Mouse (Mus musculus) forebrain, embryonic 16.5 days (tissue): ENCODE data around the gene Gpr4. TPM values are rescaled to one million over a fixed set of nuclear protein-coding genes. Genes with fewer than 3 reads are reported as not detected.

Experiments
- ATAC-seq: fragments of 200-750 bp; cut with Nextera tagmentation; 2 replicates; pipeline ENCODE4 v1.8.0; 2017; ENCODE audit warnings: mild to moderate bottlenecking, moderate library complexity
- H3K27ac ChIP-seq: fragments of 300-500 bp; sonication (generic); 2 replicates; pipeline ENCODE4 v1.5.1; 2014; ENCODE audit warnings: low read length, control low read depth
- H3K27me3 ChIP-seq: fragments of 300-500 bp; sonication (generic); replicated peaks from 2 replicates; pipeline ENCODE4 v1.6.1; 2014; ENCODE audit warnings: low read length; ENCODE audit not compliant: control insufficient read depth, insufficient read depth
- H3K36me3 ChIP-seq: fragments of 300-500 bp; sonication (generic); 2 replicates; pipeline ENCODE4 v1.6.1; 2014; ENCODE audit not compliant: control insufficient read depth, insufficient read depth
- H3K4me1 ChIP-seq: fragments of 300-500 bp; sonication (generic); replicated peaks from 2 replicates; pipeline ENCODE4 v1.6.1; 2014; ENCODE audit warnings: low read length; ENCODE audit not compliant: control insufficient read depth, insufficient read depth
- H3K4me2 ChIP-seq: fragments of 300-500 bp; sonication (generic); 2 replicates; pipeline ENCODE4 v1.6.1; 2014; ENCODE audit warnings: mild to moderate bottlenecking, low read length, control low read depth
- H3K4me3 ChIP-seq: fragments of 300-500 bp; sonication (generic); replicated peaks from 2 replicates; pipeline ENCODE4 v1.5.1; 2014; ENCODE audit warnings: mild to moderate bottlenecking, low read length, control low read depth
- H3K9ac ChIP-seq: fragments of 300-500 bp; sonication (generic); replicated peaks from 2 replicates; pipeline ENCODE4 v1.6.1; 2014; ENCODE audit warnings: low read depth, low read length, control low read depth
- H3K9me3 ChIP-seq: fragments of 300-500 bp; sonication (generic); 2 replicates; pipeline ENCODE4 v1.6.1; 2016; ENCODE audit warnings: low read length; ENCODE audit not compliant: control insufficient read depth
- WGBS: fragments of 180-500 bp; shearing (Covaris S2); extraction: QIAGEN DNeasy Blood & Tissue Kit; methylation state at CpG from one replicate; pipeline ENCODE4 v1.1.7; 2014; 5-methylcytosine and 5-hydroxymethylcytosine counted together
- polyA plus RNA-seq: library from polyadenylated mRNA; unstranded; fragments of >200 nt; fragmentation: Nextera tagmentation; extraction: Ambion mirVana; gene quantifications from 2 replicates; pipeline ENCODE4 v1.2.1, GENCODE M21; 2015

Gene Gpr4
- polyA plus RNA-seq, 1 experiment from 2014 or later: 2.5 TPM

DNA sequence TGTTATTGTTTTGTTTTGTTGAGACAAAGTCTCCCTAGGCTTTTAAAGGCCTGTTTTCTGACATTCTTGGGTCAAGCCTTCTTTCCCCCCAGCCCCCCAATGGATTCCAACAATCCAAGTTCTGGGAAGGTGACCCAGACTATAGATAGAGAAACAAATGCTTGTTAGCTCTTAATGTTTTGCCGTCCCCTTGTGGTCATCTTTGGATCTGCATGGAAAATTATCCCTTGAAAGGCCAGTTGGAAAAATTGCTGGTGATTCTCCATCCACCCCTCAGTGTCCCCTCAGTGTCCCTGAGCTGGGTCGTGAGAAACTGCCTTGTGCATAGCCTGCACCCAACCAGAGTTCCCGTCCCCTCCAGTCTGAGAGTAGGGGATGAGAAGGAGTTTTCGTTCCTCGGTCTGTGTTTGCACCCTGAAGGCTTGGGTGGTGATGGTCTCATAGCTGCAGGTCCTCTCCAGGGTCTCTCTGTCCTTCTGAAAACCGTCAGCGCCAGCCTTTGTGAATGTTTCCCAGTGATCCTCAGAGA is 3.3 kb upstream of the Gpr4 start:
- ATAC-seq: no peak
- Histone ChIP-seq H3K27me3 (no peaks in the 10 kb centered on the region), H3K27ac (no peak overlapping the region), H3K4me3 (no peak overlapping the region), H3K9me3 (no peaks in the 10 kb centered on the region), H3K4me2 (no peak overlapping the region), H3K9ac (no peak overlapping the region), H3K4me1 (peaks cover 8% of the 10 kb centered on the region), H3K36me3 (peaks cover 8% of the 10 kb centered on the region)
- WGBS: 52% methylated on average over 7 of the region's 7 CpGs

DNA sequence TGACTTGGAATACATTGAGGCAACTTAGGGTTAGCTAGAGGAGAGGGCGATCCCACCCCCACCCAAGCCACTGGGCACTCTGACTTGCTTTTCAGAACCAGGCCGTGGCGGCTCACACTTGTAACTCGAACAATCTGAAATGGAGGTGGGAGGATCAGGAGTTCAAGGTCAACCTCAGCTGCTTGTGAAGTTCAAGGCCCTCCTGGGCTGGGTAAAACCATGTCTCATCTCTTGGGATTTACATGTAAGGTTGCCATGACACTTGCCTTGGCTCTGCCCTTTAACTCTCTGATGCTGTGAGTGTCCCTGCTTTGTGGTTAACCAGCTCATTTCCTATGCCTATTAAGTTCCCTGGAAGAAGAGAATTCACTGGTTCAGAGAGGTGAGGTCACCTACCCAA is 2.8 kb upstream of the Gpr4 start:
- H3K4me1 ChIP-seq: peaks cover 8% of the 10 kb centered on the region
- 83% methylated on average over 4 of the region's 4 CpGs for WGBS
- no peak overlapping the region for H3K4me2 ChIP-seq

DNA sequence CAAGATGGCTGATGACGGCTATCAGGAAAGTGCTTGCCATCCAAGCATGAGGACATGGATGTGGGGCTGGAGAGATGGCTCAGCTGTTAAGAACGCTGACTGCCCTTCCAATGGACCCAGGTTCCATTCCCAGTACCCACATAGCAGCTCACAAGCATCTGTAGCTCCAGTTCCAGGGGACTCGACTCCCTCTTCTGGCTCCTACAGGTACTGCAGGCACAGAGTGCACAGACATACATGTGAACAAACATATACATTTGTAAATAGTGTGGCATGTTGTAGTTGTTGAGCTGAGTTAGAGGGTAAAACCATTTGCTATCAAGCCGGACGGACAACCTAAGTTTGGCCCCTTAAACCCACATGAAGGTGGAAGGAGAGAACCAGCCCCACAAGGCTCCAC is 2.3 kb upstream of the Gpr4 start:
- H3K27me3 ChIP-seq: no peaks in the 10 kb centered on the region
- H3K4me1 ChIP-seq: peaks cover 8% of the 10 kb centered on the region
- no peak overlapping the region for H3K4me3 ChIP-seq
- no peak overlapping the region for H3K4me2 ChIP-seq
- no peak overlapping the region for H3K27ac ChIP-seq
- H3K9ac ChIP-seq: no peak overlapping the region
- peaks cover 4% of the 10 kb centered on the region; the same call in 1 of the 2 replicates for H3K36me3 ChIP-seq
- 94% methylated on average over 5 of the region's 5 CpGs for WGBS
- ATAC-seq: no peak
- H3K9me3 ChIP-seq: no peaks in the 10 kb centered on the region

More for the DNA sequence above, 2.8 kb upstream of the Gpr4 start:
- Histone ChIP-seq H3K9me3 (no peaks in the 10 kb centered on the region), H3K27me3 (no peaks in the 10 kb centered on the region), H3K27ac (no peak overlapping the region), H3K9ac (no peak overlapping the region), H3K36me3 (peaks cover 4% of the 10 kb centered on the region), H3K4me3 (no peak overlapping the region)
- ATAC-seq: no peak

DNA sequence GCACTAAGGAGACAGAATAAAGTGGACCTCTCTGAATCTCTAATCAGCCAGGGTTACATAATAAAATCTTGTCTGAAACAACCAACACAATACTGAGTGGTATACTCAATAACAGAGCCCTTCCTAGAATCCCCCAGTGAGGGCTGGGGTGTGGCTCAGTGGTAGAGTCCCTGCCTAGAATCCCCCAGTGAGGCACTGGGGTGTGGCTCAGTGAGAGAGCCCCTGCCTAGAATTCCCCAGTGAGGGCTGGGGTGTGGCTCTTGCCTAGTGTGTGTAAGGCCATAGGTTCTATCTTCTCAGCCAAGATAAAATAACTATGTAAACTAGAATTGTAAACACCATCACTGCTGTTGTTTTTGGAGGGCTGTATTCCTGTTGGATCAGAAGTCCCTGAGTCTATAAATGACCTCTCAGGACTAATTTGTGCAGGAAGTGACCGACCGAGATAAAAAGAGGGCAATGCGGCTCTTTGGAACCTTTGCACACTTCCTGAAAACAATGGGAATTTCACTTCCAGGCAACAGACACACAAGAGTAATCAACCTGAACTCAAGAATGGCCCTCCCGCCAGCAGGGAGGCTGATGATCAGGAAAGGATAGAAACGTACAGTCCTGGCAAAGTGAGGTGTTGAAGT is 1.2 kb upstream of the Gpr4 start:
- H3K9ac ChIP-seq: no peak overlapping the region
- ATAC-seq: no peak
- H3K4me2 ChIP-seq: no peak overlapping the region
- no peaks in the 10 kb centered on the region for H3K36me3 ChIP-seq
- H3K27me3 ChIP-seq: no peaks in the 10 kb centered on the region
- 63% methylated on average over 5 of the region's 5 CpGs for WGBS
- H3K4me3 ChIP-seq: no peak overlapping the region
- no peaks in the 10 kb centered on the region for H3K9me3 ChIP-seq
- peaks cover 10% of the 10 kb centered on the region for H3K4me1 ChIP-seq
- H3K27ac ChIP-seq: no peak overlapping the region

DNA sequence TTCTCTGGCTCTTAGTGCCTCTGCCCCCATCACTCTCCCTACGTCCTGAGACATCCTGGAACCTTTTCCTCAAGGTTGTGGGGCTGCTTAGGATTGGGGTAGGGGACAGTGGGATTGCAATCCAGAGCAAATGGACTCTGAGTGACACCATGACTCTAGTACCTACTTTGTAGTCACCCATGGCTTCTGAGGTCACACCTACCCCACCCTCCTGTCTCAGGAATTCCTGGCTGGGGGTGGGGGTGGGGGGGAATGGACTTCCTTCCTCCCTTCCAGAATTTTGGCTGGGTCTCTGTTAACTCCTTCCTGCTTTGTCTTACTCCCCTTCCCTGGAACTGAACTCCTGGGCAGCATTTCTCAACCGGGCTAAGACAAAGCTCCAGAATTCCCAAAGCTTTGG is 1.0 kb downstream of the Gpr4 start:
- WGBS: 61% methylated on average over 2 of the region's 2 CpGs
- no peak overlapping the region for H3K9ac ChIP-seq
- H3K4me3 ChIP-seq: no peak overlapping the region
- H3K4me2 ChIP-seq: no peak overlapping the region
- H3K4me1 ChIP-seq: peaks cover 10% of the 10 kb centered on the region
- no peaks in the 10 kb centered on the region for H3K27me3 ChIP-seq
- no peaks in the 10 kb centered on the region for H3K9me3 ChIP-seq
- H3K36me3 ChIP-seq: no peaks in the 10 kb centered on the region
- no peak for ATAC-seq
- H3K27ac ChIP-seq: no peak overlapping the region

DNA sequence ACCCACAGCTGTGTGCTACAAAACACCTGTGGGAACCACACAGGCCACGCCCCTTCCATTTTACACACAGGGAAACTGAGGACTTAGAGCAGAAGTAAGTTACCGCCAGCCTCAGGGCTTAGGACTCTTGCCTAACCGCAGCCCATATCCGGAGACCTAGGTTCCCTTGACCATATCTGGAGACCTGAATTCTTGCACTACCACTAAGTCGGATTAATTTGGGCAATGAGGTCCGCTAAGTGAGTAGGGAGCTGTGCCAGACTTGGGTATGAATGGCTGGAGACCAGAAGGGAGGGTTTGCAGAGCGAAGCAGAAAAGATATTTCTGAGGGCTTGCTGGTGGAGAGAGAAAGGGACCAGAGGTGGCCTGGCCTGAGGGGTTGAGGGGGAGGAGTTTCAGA is 2.0 kb downstream of the Gpr4 start:
- 63% methylated on average over 7 of the region's 7 CpGs for WGBS
- Histone ChIP-seq H3K27me3 (no peaks in the 10 kb centered on the region), H3K4me2 (no peak overlapping the region), H3K27ac (no peak overlapping the region), H3K9ac (no peak overlapping the region), H3K9me3 (no peaks in the 10 kb centered on the region), H3K4me3 (no peak overlapping the region), H3K4me1 (peaks cover 10% of the 10 kb centered on the region), H3K36me3 (no peaks in the 10 kb centered on the region)
- no peak for ATAC-seq

DNA sequence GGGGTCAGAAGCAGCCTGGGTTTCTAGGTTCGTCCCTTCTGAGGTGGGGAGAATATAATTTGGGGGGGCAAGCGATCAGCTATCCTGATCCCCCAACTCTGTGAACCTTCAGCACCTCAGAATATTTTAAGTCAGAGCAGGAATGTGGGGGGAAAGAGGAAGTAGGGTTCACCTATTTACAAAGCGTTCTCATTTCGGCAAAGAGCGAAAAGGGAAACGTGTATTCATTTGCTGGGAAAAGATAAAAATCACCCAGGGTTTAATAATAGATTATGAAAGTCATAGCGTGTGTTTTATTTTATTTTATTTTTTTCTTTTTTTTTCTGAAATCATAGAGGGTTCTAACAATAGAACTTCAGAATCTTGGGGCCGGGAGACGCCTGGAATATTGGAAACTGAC is 2.6 kb downstream of the Gpr4 start:
- 73% methylated on average over 9 of the region's 9 CpGs for WGBS
- Histone ChIP-seq H3K27ac (no peak overlapping the region), H3K27me3 (no peaks in the 10 kb centered on the region), H3K9me3 (no peaks in the 10 kb centered on the region), H3K4me3 (no peak overlapping the region), H3K4me2 (no peak overlapping the region), H3K9ac (no peak overlapping the region), H3K36me3 (no peaks in the 10 kb centered on the region), H3K4me1 (peaks cover 10% of the 10 kb centered on the region)
- ATAC-seq: no peak

DNA sequence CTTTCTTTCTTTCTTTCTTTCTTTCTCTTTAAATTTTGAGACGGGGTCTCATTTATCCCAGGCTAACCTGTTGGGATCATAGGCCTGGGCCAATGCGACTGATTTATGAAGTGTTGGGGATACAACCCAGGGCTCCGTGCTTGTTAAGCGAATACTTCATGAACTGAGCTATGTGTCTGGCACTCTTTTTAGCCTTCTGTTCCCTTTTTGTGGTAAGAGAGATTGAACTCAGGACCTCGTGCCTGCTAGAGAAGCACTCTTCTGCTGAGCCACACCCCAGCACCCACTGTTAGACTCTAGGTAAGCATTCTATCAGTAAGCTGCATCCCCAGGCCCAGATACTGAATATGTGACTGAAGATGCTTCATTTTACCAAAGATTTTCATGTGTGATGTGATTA is 5.2 kb downstream of the Gpr4 start:
- Histone ChIP-seq H3K27ac (no peak overlapping the region), H3K4me1 (peaks cover 4% of the 10 kb centered on the region), H3K4me3 (no peak overlapping the region), H3K4me2 (no peak overlapping the region), H3K9me3 (no peaks in the 10 kb centered on the region), H3K9ac (no peak overlapping the region), H3K36me3 (no peaks in the 10 kb centered on the region), H3K27me3 (no peaks in the 10 kb centered on the region)
- 74% methylated on average over 5 of the region's 5 CpGs for WGBS
- no peak for ATAC-seq

DNA sequence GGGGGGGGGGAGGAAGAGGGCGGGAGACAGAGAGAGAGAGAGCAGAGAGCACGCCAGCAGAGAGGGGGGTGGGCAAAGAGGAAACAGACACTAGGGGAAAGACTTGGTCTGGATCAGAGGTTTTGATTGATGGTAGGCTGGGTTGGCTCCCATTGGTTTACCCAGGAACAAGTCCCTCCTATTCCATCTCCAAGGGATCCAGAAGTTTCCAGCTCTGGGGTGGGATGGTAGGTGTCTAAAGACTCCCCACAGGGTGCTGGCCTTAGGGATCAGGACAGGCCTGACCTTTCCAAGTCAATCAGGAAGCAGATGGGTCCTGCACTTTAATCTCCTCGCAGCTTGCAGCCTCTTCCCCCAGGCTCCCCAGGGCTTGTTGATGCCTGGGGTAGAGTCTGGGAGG is 5.6 kb downstream of the Gpr4 start:
- Histone ChIP-seq H3K27me3 (no peaks in the 10 kb centered on the region), H3K27ac (no peak overlapping the region), H3K4me1 (peaks cover 2% of the 10 kb centered on the region), H3K4me3 (no peak overlapping the region), H3K9me3 (no peaks in the 10 kb centered on the region), H3K9ac (no peak overlapping the region), H3K4me2 (no peak overlapping the region), H3K36me3 (no peaks in the 10 kb centered on the region)
- 12% methylated on average over 2 of the region's 3 CpGs for WGBS
- no peak for ATAC-seq

DNA sequence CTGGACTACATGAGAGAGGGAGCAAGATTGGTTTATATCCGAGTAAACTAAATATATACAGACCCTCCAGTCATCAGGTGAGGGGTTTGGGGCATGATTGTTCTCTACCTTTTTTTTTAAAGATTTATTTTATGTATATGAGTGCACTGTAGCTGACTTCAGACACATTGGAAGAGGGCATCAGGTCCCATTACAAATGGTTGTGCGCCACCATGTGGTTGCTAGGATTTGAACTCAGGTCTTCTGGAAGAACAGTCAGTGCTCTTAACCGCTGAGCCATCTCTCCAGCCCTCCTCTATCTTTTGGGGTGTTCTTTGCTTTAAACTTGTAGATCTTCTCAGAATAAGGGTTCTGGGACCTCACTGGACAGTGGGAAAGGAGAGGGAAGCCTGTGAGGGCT is 7.7 kb downstream of the Gpr4 start:
- Histone ChIP-seq H3K9ac (no peak overlapping the region), H3K4me1 (peaks cover 2% of the 10 kb centered on the region), H3K27ac (no peak overlapping the region), H3K36me3 (no peaks in the 10 kb centered on the region), H3K4me2 (no peak overlapping the region), H3K4me3 (no peak overlapping the region), H3K9me3 (no peaks in the 10 kb centered on the region), H3K27me3 (no peaks in the 10 kb centered on the region)
- 68% methylated on average over 3 of the region's 3 CpGs for WGBS
- no peak for ATAC-seq
